Mouse (Mus musculus) c-Kit-negative CD71-positive TER-119-positive erythroid progenitor cells, embryonic 14.5 days (primary cell): ENCODE data around the gene Ccdc124.

Experiments
- DNase-seq: peaks from one replicate; pipeline ENCODE4 v3.0.0-alpha.2; 2013; ENCODE audit warnings: low read depth, low spot score

Ccdc124 gene

DNA sequence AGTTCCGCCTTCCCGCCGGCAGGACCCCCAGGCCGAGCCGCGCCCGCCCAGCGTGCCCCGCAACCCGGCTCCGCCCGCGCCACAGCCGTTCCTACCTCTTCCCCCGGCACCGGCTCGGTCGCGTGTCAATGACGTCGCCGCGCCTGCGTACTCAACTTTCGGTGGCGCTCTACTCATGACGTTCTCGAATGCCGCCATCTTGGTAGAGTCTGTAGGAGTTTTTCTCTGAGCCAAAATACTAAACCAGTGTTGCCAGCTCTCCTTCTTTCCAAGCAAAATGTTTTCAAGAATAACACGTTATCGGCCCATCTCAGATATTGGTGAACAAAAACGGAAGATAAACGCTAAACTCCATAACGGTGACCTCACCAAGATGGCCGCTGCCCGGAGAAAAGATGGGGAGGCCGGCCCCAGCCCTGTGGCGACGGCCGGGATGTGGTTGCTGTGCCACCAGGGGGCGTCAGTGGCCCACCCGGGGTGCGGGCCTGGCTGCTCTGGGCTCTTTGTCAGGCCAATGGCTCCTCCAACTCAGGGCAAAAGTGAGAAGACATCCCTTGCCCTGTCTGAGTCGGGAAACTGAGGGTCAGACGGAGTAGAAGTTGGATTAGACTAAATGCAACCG is at the start of gene Ccdc124:
Gene Ccdc124 (minus strand): TSS at position 572 of the 622 bp plus-strand sequence.
- DNase-seq, result peak; percentile 93

DNA sequence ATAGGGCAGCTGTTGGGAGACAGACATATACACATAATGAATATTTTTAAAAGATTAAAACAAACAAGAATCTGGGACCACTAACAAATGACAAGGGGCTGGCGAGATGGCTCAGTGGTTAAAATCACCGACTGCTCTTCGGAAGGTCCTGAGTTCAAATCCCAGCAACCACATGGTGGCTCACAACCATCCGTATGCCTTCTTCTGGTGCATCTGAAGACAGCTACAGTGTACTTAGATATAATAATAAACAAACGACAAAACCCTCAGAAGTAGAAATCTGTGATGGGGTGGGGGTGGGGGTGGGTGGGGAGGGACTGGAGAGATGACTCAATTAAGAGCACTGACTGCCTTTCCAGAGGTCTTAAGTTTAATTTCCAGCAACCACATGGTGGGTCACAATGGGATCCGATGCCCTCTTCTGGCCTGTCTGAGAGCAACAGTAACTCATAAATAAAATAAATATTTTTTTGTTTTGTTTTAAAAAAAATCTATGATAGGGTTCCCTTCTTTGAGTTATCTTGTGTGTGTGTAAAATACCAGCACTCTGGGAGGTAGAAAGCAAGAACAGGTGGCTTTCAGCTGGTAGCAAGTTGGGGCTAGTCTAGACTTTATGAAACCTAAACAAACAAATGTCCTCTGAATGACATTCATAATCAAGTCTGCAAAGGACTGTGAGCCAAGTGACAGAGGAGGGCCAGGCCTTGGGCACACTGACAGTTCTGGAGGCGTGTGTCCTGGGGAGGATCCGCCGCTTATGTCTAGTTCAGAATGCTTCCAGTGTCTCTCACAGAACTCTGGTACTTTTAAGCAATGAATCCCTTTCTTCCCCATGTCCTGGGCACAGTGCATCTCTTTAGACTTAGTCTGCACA is 46.6 kb upstream of the Ccdc124 start:
- no peak for DNase-seq

DNA sequence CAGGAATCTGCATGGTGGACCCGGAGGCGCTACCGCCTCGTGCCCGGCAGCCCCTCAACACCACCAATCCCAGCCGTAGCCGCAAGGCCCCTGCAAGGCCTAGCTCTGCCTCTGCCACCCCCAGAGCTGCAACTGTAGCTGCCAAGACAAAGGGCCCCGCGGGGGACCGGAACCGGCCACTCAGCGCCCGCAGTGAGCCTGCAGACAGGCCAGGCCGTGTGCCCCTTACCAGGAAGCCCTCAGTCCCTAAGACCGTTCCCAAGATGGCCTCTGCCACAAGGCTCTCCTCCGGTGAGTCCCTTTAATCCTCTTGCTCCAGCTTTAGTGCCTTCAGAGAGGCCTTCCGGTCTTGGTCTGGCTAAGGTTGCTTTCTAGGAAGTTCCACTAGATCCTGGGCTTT is 41.0 kb upstream of the Ccdc124 start:
- DNase-seq, result no peak

DNA sequence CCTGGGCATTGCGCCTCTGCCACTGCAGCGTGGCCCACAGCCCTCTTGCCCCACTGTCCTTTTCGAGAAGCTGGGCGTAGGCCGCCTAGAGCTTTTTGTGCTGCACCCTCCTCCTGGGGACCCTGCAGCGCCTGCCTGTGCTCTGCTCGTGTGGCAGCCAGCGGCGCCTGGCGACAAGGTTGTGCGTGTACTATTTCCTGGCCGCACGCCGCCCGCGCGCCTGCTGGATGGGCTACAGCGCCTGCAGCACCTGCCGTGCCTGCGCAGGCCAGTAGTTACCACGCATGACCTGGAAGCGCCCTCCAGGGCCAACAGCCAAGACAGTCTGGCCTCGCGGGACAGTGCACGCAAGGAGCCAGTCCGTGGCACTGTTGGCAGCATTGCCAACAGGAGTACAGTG is 39.8 kb upstream of the Ccdc124 start:
- DNase-seq, result no peak

DNA sequence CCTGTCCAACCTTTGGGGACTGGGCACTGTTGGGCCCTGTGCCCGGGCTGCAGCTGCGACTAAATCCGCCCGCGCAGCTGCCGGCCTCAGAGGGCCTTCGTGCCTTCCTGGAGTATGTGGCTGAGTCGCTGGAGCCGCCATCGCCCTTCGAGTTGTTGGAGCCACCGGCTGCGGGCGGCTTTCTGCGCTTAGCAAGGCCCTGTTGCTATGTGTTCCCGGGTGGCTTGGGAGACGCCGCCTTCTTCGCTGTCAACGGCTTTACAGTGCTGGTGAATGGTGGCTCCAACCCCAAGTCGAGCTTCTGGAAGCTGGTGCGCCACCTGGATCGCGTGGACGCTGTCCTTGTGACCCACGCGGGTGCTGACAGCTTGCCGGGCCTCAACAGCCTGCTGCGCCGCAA is 39.2 kb upstream of the Ccdc124 start:
- DNase-seq, result no peak

DNA sequence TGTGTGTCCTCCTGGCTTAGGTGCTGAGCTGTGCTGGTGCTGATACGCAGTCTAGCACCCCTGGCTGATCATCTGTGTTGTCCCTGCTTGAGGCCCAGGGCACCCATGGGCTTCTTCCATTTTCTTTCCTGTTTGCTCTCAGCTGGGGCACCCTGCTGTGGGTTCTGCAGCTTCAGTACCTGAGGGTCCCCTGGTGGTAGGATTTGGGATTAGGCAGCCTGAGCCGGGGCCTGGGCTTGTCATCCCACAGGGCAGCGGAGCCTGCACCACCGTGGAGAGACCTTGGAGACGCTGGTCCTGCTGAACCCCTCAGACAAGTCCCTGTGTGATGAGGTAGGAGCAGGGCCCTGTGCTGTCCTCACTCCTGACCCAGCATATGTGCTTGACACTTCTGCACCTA is 37.9 kb upstream of the Ccdc124 start:
- DNase-seq, result no peak

DNA sequence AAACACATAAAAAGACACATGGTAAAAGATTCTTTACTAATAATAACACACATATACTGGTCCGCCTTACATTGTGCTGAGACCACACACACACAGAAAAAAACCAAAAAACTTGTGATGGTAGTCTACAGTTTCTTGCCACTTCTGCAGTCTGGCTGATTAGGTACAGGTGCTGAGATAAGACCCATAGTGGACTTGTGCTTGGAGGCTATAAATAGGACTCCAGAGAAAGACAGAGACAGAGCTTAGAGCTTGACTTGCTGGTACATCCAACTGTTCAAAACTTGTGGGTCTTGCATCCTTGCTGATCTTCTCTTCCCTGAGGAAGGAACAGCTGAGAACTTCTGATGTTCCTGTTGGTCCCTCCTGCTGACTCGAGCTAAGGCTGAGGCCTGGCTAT is 33.8 kb upstream of the Ccdc124 start:
- DNase-seq, result no peak

DNA sequence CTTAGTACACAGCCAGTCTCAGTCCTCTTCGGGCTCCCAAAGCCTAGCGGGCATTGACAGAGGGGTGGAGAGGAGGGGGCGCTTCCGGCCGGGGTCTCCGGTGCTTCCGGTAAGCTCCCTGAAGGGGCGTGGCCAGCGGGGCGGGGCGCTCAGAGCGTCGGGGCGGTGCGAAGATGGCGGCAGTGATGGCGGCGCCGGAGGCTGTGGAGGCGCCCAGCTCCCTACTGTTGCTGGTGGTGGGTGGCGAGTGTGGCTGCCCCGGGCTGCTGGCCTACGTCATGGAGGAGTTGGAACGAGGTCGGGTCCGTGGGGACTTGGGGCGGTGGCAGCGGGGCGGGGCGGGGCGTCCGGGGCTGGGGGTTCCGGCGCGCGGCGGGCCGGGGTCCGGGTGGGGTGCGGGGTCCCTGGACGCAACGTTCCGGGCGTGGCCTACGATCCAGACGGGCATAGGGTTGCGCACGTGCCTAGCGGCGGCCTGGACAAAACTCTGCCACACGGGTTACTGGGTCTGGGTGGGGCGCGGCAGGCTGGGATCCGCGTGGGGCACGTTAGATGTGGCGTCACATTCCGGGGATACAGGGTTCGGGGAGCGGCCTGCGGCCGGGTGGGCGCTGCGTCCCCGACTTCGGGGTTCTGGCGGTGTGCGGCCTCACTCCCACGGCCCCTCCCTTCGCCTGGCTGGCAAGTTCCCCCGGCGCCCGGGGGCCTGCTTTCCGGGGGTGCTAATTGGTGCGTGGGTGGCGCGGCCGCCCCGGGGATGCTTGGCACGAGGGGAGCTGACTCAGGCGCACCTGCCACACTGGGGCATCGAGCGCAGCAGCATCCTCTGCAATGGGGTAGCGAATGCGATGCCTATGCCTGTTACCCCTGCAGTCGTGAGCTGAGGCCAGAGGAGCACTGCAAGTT is 32.3 kb upstream of the Ccdc124 start, which contains the start of gene Map1s:
Gene Map1s (plus strand): TSS at position 102 of the 906 bp plus-strand sequence.
- peak; percentile 57 for DNase-seq

DNA sequence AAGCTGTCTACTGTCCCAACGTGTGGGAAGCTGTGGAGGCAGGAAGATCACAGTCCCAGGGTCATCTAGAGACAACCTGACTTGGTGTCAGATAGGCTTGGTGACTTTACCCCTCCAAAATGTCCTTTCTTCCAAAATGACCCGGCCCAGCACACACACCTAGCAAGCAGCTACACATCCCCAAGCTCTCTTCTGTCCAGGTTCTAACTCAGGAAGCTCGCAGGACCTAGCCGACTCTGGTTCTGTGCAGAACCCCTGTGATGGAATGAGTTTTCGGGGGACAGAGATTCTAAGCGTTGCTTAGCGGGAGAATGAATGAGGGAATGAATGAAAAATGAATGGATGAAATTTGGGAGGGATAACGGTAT is 31.7 kb upstream of the Ccdc124 start:
- DNase-seq, result no peak

DNA sequence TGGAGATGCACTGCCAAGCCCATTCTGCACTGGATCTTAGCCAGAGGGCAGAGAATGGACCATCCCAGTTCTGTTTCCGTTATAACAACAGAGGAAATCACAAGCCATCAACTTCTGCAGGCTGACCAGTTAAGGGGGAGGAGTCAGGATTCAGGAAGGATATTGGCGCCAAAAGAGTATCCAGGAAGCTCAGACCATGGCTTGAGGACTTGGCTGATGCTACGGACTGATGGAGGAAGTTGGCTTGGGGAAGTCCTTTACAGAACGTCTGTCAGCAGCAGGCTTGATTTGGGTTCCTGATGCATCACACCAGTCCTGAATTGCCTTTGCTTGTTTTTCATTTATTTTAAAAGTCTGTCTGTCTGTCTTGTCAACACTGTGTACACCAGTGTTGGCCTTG is 30.8 kb upstream of the Ccdc124 start:
- DNase-seq, result no peak

DNA sequence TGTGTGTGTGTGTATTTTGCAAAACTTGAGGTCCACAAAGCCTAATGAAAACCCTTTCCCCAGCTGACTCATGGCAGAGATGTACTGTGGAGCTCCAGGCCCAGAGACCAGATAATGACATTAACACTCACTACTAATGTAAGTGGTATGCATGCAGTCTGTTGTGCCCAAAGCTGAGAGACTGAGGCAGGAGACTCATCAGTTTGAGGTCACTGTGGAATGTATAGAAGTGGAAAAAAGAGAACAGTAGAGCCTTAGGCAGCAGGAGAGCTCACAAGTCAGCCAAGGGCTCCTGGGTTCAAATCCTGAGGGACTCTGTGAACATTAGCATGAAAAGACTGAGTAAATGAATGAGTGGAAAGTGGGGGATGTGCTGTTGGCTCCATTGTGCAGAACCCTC is 29.8 kb upstream of the Ccdc124 start:
- no peak for DNase-seq

DNA sequence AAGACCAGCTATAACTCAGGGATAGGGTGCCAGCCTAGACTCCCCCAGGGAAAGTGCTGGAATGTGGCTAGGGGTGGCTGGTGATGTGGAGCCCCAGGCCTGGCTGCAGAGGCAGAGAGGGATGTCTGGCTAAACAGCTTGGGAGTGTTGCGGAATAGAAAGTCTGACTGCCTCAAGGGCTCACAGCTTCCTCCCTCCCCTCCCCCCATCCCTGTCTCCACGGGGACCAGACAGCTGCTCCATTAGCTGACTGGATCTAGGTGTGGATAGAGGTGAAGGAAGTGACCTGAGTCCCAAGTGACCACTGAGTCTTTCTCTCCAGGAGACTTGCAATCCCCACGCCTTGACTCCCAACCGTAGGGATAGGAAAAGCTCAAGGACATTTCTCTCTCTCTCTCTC is 29.4 kb upstream of the Ccdc124 start:
- no peak for DNase-seq

DNA sequence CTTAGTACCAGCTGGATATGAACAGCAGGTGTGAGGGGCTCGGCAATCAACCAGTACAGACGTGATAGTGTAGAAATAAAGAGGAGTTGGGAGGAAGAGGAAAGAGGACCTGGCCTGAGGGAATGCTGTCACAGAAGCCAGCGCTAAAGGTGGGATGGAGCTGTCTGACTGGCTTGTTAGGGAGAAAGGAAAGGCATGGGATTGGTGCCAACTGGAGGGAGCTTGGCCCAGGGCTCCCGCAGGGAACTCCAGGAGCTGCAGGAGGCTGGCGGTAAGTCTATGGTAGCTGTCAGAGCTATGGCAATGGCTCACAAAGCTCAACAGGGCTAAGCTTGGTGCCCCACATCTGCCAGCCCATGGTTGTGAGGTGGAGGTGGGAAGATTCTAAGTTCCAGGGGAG is 28.5 kb upstream of the Ccdc124 start:
- no peak for DNase-seq

DNA sequence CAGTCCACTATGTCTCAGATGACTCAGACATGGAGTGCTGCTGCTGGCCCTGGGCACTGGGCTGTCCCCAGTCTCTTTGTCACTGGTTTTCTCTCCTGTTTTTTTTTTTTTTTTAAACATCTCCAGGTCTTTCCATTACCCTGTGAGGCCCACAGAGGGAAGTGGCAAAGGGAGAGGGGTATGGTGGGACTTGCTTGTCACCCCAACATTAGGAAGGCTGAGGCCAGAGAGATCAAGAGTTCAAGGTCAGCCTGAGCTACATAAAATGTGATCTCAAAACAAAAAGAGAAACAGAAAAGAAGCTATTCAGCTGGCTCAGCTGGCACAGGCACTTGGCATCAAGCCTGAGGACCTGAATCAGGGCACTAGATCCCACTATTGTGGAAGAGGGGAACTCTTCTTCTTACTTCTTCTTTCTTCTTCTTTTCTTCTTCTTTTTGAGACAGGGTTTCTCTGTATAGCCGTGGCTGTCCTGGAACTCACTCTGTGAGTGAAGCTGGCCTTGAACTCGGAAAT is 27.2 kb upstream of the Ccdc124 start:
- DNase-seq, result no peak

DNA sequence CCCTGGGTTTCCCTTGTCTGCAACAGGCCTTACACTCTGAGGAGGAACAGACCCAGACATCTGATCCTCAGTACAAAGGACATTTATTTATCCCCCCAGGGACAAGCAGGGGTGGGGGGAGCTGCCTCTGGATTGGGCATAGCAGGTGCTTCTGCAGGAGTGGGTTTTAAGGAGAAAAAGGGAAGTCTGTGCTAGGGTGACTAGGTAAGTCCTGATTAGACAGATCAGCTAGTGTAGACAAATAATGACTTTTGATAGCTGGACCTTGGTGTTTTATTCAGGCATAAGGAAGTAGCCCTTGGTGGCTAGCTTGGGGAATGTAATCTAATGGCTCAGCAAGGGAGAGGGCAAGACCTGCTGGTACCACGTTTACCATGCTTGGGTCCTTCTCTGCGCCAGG is 25.5 kb upstream of the Ccdc124 start:
- DNase-seq, result no peak

DNA sequence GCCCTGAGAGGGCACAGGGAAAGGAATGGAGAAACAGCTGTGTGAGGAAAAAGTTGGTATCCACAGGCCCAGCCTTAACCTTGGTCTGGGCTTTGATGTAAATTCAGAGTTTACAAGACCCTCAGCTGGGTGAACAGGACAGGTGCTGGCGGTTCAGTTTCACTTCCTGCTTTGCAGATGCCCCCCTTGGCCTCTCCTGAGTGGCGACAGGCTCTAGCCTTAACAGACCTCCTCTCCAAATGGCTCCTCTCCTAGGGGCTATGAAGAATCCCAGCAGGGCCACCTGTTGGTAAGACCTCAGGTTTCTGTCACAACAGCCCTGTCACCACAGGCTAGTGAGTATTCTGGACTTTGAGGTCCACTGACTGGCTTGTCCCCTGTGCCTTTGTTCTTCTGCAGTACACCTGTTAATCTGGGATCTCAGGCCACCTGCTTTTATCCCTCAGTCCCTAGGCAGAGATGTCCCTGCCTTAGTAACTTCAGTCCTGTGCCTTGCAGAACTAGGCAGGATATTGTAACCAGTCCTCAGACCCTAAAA is 25.0 kb upstream of the Ccdc124 start:
- DNase-seq, result no peak

DNA sequence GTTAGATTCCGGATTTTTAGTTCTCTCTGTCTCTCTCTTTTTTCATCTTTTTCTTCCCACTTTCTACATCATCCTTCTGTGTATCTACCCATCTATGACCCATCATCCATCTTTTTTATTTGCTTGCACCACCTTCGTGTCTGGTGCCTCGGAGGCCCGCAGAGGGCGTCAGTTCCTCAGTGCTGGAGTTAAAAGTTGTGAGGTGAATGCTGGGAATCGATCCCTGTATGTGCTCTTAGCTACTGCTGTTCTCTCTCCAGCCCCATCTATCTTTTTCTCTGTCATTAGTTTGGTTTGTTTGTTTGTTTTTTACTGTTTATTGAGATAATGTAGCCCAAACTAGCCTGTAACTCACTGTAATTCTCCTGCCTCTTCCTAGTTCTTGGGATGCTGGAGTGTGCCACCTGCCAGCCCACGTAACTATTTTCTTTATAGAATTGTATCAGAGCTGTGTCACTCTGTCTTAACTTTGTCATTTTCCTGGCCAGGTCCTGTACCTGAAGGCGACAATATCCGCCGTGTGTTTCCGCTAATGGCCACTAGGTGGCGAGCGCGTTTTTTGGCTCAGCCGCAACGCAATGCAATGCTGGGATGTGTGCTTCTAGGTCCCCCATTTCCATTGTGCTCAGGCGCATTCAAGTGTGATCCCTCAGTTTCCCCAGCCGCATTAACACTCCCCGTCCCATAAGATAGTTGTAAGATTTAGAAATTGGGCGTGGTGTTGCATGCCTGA is 24.1 kb upstream of the Ccdc124 start:
- DNase-seq, result peak; percentile 75

DNA sequence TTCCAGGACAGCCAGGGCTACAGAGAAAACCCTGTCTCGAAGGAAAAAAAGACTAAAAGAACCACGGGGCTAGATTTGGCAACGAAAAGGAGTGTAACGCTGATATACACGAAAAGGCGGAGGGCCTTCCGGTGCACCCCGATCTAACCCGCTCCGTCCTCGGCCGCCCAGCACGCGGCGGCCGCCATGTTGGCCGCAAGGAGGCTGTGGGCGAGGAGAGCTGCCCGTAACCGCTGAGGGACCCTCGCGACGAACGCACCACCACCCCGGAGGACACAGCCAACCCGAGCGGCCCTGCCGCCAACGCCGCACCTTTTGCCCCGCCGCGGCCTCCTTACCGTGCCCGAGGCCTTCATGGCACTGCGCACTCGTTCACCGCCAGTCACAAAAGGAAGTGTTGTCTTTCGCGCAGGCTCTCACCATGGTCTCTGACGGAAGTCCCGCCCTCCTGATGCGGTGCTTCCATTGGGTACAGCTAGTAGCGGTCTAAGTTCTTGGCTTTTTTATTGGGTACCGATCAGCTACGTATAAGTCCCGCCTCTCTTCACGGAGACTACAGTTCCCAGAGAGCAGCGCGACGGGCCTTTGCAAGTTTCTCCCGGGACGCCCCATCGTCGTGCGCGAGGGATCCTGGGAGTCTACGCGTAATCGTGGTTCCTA is 23.4 kb upstream of the Ccdc124 start, which contains the start of gene Rpl18a:
Gene Rpl18a (minus strand): TSS at position 392 of the 660 bp plus-strand sequence.
- peak; percentile 98 for DNase-seq

DNA sequence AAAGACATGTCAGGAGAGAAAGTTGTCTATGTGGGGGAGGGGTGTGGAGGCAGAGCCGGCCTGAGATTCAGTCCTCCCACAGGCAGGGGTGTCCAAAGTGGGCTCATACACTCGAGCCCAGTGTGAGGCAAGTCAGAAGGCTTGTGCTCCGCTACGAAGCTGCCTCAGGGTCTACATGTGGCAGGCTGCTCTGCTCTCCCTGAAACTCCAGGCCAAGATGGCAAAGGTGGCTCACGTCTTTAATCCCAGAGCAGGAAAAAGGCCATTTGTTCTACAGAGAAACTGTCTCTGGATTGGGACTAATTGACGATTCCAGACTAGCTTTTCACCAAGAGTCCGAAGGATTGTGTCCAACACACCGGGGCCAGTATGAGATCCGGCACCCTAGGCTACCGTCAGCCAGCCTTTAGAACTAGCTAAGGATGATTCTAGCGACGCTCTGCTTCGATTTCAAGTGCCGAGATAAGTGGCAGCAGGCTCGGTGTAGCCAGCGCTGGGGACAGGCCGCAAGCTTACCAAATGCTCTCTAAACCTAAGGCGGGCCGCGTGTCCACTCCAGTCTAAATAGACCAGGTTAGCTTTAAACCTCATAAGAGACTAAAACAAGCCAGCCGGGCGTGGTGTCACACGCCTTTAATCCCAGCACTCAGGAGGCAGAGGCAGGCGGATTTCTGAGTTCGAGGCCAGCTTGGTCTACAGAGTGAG is 22.7 kb upstream of the Ccdc124 start:
- no peak for DNase-seq
